Mouse (Mus musculus) 3T3-L1 (cell line): ENCODE data around the gene Osbpl8.
A peak's percentile ranks its signal among the peaks of the same experiment; 100 is the strongest.
"Not testable (repeated sequence)": the region's sequence is repeated elsewhere in the genome, so short reads cannot be mapped to it uniquely, and the experiment has no call there.

Experiments used
- DNase-seq: peaks from one replicate; pipeline ENCODE4 v3.0.0-alpha.2; 2015; ENCODE audit warnings: low read depth, low spot score

Gene Osbpl8

GRCm38 (mm10) chr10:111164304-111165218 lies at the start of gene Osbpl8:
Gene Osbpl8, plus strand, starts transcription at chr10:111164752.
- DNase-seq: peak; percentile 89

- no peak for DNase-seq
These were observed 47.2 kb upstream of the Osbpl8 start for GRCm38 (mm10) chr10:111117198-111117845.

GRCm38 (mm10) chr10:111118292-111118691 lies 46.3 kb upstream of the Osbpl8 start:
- DNase-seq: no peak

GRCm38 (mm10) chr10:111118991-111119650 lies 45.4 kb upstream of the Osbpl8 start:
- DNase-seq: no peak

GRCm38 (mm10) chr10:111119756-111120155 lies 44.8 kb upstream of the Osbpl8 start:
- DNase-seq: no peak

GRCm38 (mm10) chr10:111122864-111123398 lies 41.6 kb upstream of the Osbpl8 start:
- no peak for DNase-seq

- no peak for DNase-seq
These were observed 40.4 kb upstream of the Osbpl8 start for GRCm38 (mm10) chr10:111124175-111124574.

- no peak for DNase-seq
These were observed 39.7 kb upstream of the Osbpl8 start for GRCm38 (mm10) chr10:111124767-111125315.

GRCm38 (mm10) chr10:111127388-111127787 lies 37.2 kb upstream of the Osbpl8 start:
- peak; percentile 31 for DNase-seq

- DNase-seq: no peak
These were observed 36.1 kb upstream of the Osbpl8 start for GRCm38 (mm10) chr10:111128493-111128892.

GRCm38 (mm10) chr10:111129867-111130620 lies 34.5 kb upstream of the Osbpl8 start:
- no peak for DNase-seq

- DNase-seq: no peak
These were observed 33.7 kb upstream of the Osbpl8 start for GRCm38 (mm10) chr10:111130872-111131271.

- DNase-seq: no peak
These were observed 31.3 kb upstream of the Osbpl8 start for GRCm38 (mm10) chr10:111133271-111133670.

GRCm38 (mm10) chr10:111133936-111134335 lies 30.6 kb upstream of the Osbpl8 start:
- no peak for DNase-seq

- no peak for DNase-seq
These were observed 30.1 kb upstream of the Osbpl8 start for GRCm38 (mm10) chr10:111134412-111134957.

GRCm38 (mm10) chr10:111136306-111136705 lies 28.2 kb upstream of the Osbpl8 start:
- DNase-seq: not testable (repeated sequence)

- peak; percentile 57 for DNase-seq
These were observed 26.6 kb upstream of the Osbpl8 start for GRCm38 (mm10) chr10:111137905-111138304.

- no peak for DNase-seq
These were observed 25.4 kb upstream of the Osbpl8 start for GRCm38 (mm10) chr10:111139170-111139569.

GRCm38 (mm10) chr10:111139881-111140280 lies 24.7 kb upstream of the Osbpl8 start:
- no peak for DNase-seq

- DNase-seq: no peak
These were observed 20.1 kb upstream of the Osbpl8 start for GRCm38 (mm10) chr10:111144371-111144959.
